Mouse (Mus musculus) CH12.LX (cell line): ENCODE measurements around the gene Fmnl1. TPM values are rescaled to one million over a fixed set of nuclear protein-coding genes. Genes with fewer than 3 reads are reported as not detected.

Experiments used
- DNase-seq: peaks from one replicate; pipeline ENCODE4 v3.0.0-alpha.2; 2013; ENCODE audit errors: extremely low read depth
- H3K27ac ChIP-seq: 2 replicates; pipeline ENCODE4 v1.5.1; 2012; ENCODE audit warnings: low read depth, mild to moderate bottlenecking, control low read depth, moderate library complexity; ENCODE audit not compliant: insufficient read depth
- H3K27me3 ChIP-seq: replicated peaks from 2 replicates; pipeline ENCODE3; 2012; ENCODE audit warnings: inconsistent platforms
- H3K36me3 ChIP-seq, 2 experiments: replicated peaks in 1 of 2; 2 replicates each; pipeline versions ENCODE3 to v1.6.1; 2012; ENCODE audit warnings: inconsistent platforms in 1 of 2, low read length in 1 of 2, mild to moderate bottlenecking in 1 of 2, mixed read lengths in 1 of 2, moderate library complexity in 1 of 2; ENCODE audit not compliant: control insufficient read depth in 1 of 2, insufficient read depth in 1 of 2
- H3K4me1 ChIP-seq, 2 experiments: 2 replicates each; pipeline ENCODE4 v1.6.1; 2012; ENCODE audit warnings: inconsistent platforms in 1 of 2, moderate library complexity in 1 of 2; ENCODE audit not compliant: insufficient read depth in 2 of 2, control insufficient read depth in 1 of 2
- H3K4me2 ChIP-seq: 2 replicates; pipeline ENCODE4 v1.6.1; 2012; ENCODE audit warnings: low read depth, mild to moderate bottlenecking, control low read depth; ENCODE audit not compliant: poor library complexity, insufficient read depth, severe bottlenecking
- H3K4me3 ChIP-seq, 3 experiments: fragments of 150-350 bp in 1 of 3; sonication (generic) in 1 of 3; replicated peaks in 1 of 3; 2 replicates each; pipeline versions ENCODE3 to v1.5.1; 2011 to 2012; ENCODE audit warnings: low read depth in 2 of 3, low read length in 2 of 3, mild to moderate bottlenecking in 2 of 3, moderate library complexity in 2 of 3, control low read depth in 1 of 3, improper control_type of control experiment in 1 of 3, inconsistent platforms in 1 of 3, mixed read lengths in 1 of 3; ENCODE audit not compliant: poor library complexity in 1 of 3
- H3K79me2 ChIP-seq: replicated peaks from 2 replicates; pipeline ENCODE4 v1.6.1; 2012; ENCODE audit warnings: mild to moderate bottlenecking, moderate library complexity; ENCODE audit not compliant: control insufficient read depth, poor library complexity, insufficient read depth, severe bottlenecking; ENCODE audit errors: extremely low read depth
- H3K9ac ChIP-seq: 2 replicates; pipeline ENCODE4 v1.6.1; 2012; ENCODE audit warnings: low read depth, mild to moderate bottlenecking, control low read depth, moderate library complexity; ENCODE audit not compliant: insufficient read depth
- H3K9me3 ChIP-seq: replicated peaks from 2 replicates; pipeline ENCODE3; 2012; ENCODE audit warnings: low read length, inconsistent platforms, mixed read lengths
- CHD1 ChIP-seq: IDR thresholded peaks from 2 replicates; pipeline ENCODE4 v1.6.1; 2012; ENCODE audit warnings: low read depth, low read length, improper control_type of control experiment, inconsistent platforms
- CHD2 ChIP-seq: IDR thresholded peaks from 2 replicates; pipeline ENCODE4 v1.6.1; 2011; ENCODE audit warnings: low read length, improper control_type of control experiment
- CTCF ChIP-seq, 2 experiments: IDR thresholded peaks in 1 of 2; conservative IDR thresholded peaks in 1 of 2; 2 replicates each; pipeline ENCODE4 v1.5.1; 2011 to 2012; ENCODE audit warnings: low read depth in 2 of 2, low read length in 2 of 2, improper control_type of control experiment in 1 of 2, inconsistent platforms in 1 of 2, mild to moderate bottlenecking in 1 of 2, moderate library complexity in 1 of 2
- ELF1 ChIP-seq: IDR thresholded peaks from 2 replicates; pipeline ENCODE4 v1.6.1; 2014; ENCODE audit warnings: low read depth, mild to moderate bottlenecking, inconsistent platforms, low read length, improper control_type of control experiment
- ETS1 ChIP-seq: conservative IDR thresholded peaks from 2 replicates; pipeline ENCODE4 v1.6.1; 2012; ENCODE audit warnings: low read depth, mild to moderate bottlenecking, inconsistent platforms, low read length, improper control_type of control experiment, moderate library complexity
- IRF4 ChIP-seq: IDR thresholded peaks from 2 replicates; pipeline ENCODE4 v1.6.1; 2014; ENCODE audit warnings: low read depth, mild to moderate bottlenecking, inconsistent platforms, low read length, improper control_type of control experiment
- KAT2A ChIP-seq: IDR thresholded peaks from 2 replicates; pipeline ENCODE4 v1.6.1; 2012; ENCODE audit warnings: low read length, improper control_type of control experiment, inconsistent platforms; ENCODE audit not compliant: insufficient replicate concordance
- MAX ChIP-seq: IDR thresholded peaks from 2 replicates; pipeline ENCODE4 v1.6.1; 2011; ENCODE audit warnings: low read length, improper control_type of control experiment
- MAZ ChIP-seq: IDR thresholded peaks from 2 replicates; pipeline ENCODE4 v1.6.1; 2012; ENCODE audit warnings: low read depth, mild to moderate bottlenecking, inconsistent platforms, low read length, improper control_type of control experiment, moderate library complexity
- NELFE ChIP-seq: IDR thresholded peaks from 2 replicates; pipeline ENCODE4 v1.6.1; 2011; ENCODE audit warnings: low read depth, low read length, improper control_type of control experiment
- POLR2A ChIP-seq: IDR thresholded peaks from 2 replicates; pipeline ENCODE4 v1.6.1; 2011; ENCODE audit warnings: low read depth, mild to moderate bottlenecking, improper control_type of control experiment, low read length
- POLR2AphosphoS2 ChIP-seq: IDR thresholded peaks from 2 replicates; pipeline ENCODE4 v1.6.1; 2011; ENCODE audit warnings: low read depth, low read length, improper control_type of control experiment
- RAD21 ChIP-seq: IDR thresholded peaks from 2 replicates; pipeline ENCODE4 v1.6.1; 2011; ENCODE audit warnings: low read depth, mild to moderate bottlenecking, low read length, improper control_type of control experiment, moderate library complexity
- SIN3A ChIP-seq: IDR thresholded peaks from 2 replicates; pipeline ENCODE4 v1.6.1; 2012; ENCODE audit warnings: low read length, improper control_type of control experiment, inconsistent platforms
- SMC3 ChIP-seq: IDR thresholded peaks from 2 replicates; pipeline ENCODE4 v1.6.1; 2011; ENCODE audit warnings: low read depth, low read length, improper control_type of control experiment
- TCF12 ChIP-seq: IDR thresholded peaks from 2 replicates; pipeline ENCODE4 v1.6.1; 2014; ENCODE audit warnings: low read depth, mild to moderate bottlenecking, inconsistent platforms, low read length, improper control_type of control experiment
- UBTF ChIP-seq: IDR thresholded peaks from 2 replicates; pipeline ENCODE4 v1.6.1; 2012; ENCODE audit warnings: low read depth, mild to moderate bottlenecking, inconsistent platforms, low read length, improper control_type of control experiment, moderate library complexity
- ZC3H11A ChIP-seq: IDR thresholded peaks from 2 replicates; pipeline ENCODE4 v1.6.1; 2012; ENCODE audit warnings: low read depth, mild to moderate bottlenecking, inconsistent platforms, low read length, improper control_type of control experiment
- ZMIZ1 ChIP-seq: IDR thresholded peaks from 2 replicates; pipeline ENCODE4 v1.6.1; 2012; ENCODE audit warnings: low read depth, mild to moderate bottlenecking, inconsistent platforms, low read length, improper control_type of control experiment
- dilution Hi-C: fragments of 300-500 bp; cut with MboI; formaldehyde crosslinking; loops from 2 replicates; pipeline ENCODE4 v1.14.3; 2020; ENCODE audit warnings: low sequenced_read_pairs; ENCODE audit not compliant: extremely low pct_unique_long_range_greater_than_20kb, extremely low pct_ligation_motif_present
- in situ Hi-C: fragments of 300-500 bp; cut with MboI; formaldehyde crosslinking; loops from 3 replicates; pipeline ENCODE4 v1.14.3; 2019; ENCODE audit warnings: low sequenced_read_pairs, low pct_ligation_motif_present, low pct_unique_long_range_greater_than_20kb, mixed read lengths
- polyA plus RNA-seq: library from polyadenylated mRNA; unstranded; fragments of >175 nt; gene quantifications from 2 replicates; pipeline ENCODE4 v1.2.1, GENCODE M21; 2012; ENCODE audit warnings: low read depth; ENCODE audit not compliant: insufficient read length
- total RNA-seq, 2 experiments: library from RNA; depleted of rRNA; stranded (reverse); fragments of 300-350 nt in 1 of 2; fragments of >200 nt in 1 of 2; gene quantifications; 2 replicates each; pipeline ENCODE4 v1.2.3; 2012 to 2014

Gene Fmnl1
- total and polyA plus RNA-seq, 3 experiments = 6.9 to 118 (median 35.0) TPM

DNA sequence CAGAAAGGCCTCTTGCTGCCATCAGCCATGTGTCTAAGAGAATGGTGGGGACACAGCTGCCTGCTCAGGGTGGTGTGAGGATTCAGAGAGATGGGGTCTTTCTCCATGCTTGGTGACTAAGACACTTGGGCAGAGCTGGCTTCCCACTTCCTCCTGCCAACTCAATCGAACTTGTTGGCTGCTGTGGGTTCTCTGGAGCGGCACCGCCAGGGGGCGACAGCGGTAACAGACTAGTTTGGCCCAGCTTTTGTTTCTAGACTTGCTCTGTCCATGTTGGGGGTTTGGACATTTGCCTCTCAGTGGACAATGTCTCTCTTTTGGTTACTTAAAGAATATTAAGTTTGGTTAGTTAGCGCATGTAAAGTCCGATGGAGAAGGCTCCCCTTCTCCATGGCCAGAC is 62.1 kb downstream of the Fmnl1 start:
- in situ Hi-C loops = no loop called here
- Histone ChIP-seq H3K4me1 (peaks cover 23 to 62% of the 10 kb centered on the region in 2 experiments), H3K4me3 (no peak overlapping the region), H3K9ac (no peak overlapping the region), H3K4me2 (no peak overlapping the region), H3K79me2 (no peaks in the 10 kb centered on the region), H3K36me3 (peaks cover 45 to 86% of the 10 kb centered on the region in 2 experiments), H3K27ac (no peak overlapping the region), H3K27me3 (no peaks in the 10 kb centered on the region), H3K9me3 (peaks cover 15% of the 10 kb centered on the region)
- dilution Hi-C loops = no loop called here
- peak; percentile 86 for DNase-seq
- TF ChIP-seq RAD21 (peak; percentile 90), SMC3 (peak; percentile 100), TCF12 (0 out of 2 replicates have a peak, but pooled peaks have one; percentile 33), UBTF (no peak), IRF4 (peak; percentile 80), CHD1 (no peak), ELF1 (peak; percentile 66), MAZ (peak; percentile 63; the same call in 1 of the 2 replicates), SIN3A (no peak), ZC3H11A (peak; percentile 86), KAT2A (no peak), POLR2A (0 out of 2 replicates have a peak, but pooled peaks have one; percentile 14), NELFE (peak; percentile 57; the same call in 1 of the 2 replicates), CTCF (conservative IDR thresholded peaks at IDR 0.05 in 1 of 2, IDR thresholded peaks at IDR 0.05 in 1 of 2; ENCODE audit: low read depth in 2 of 2, low read length in 2 of 2) (peak; percentile 92 to 99)

DNA sequence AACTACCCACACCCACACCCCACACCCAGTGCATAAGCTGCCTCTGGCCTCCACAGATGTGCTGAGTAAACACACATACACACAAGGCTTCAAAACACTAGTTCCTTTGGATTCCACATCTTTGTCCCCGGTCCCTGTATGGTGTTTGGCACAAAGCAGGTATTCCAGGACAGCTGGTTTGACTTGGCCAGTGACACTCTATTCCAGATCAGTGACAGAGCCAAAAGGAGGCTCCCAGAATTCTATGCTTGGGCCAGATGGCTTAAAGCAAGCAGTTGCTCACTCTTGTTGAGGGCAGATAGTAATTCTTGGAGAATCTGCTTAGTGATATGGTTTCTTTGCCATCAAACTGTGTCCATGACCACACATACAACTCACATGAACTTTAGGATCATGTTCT is 63.5 kb downstream of the Fmnl1 start:
- H3K27me3 ChIP-seq = no peaks in the 10 kb centered on the region
- no peak overlapping the region for H3K9ac ChIP-seq
- H3K36me3 ChIP-seq = peaks cover 49 to 89% of the 10 kb centered on the region in 2 experiments
- no peak overlapping the region for H3K27ac ChIP-seq
- dilution Hi-C loops (no loop called here), in situ Hi-C loops (no loop called here)
- peaks cover 26 to 71% of the 10 kb centered on the region in 2 experiments for H3K4me1 ChIP-seq
- peaks cover 20% of the 10 kb centered on the region for H3K9me3 ChIP-seq
- H3K79me2 ChIP-seq = no peaks in the 10 kb centered on the region
- no peak for DNase-seq
- no peak overlapping the region for H3K4me2 ChIP-seq
- no peak overlapping the region for H3K4me3 ChIP-seq
- TF ChIP-seq ETS1 (no peak), POLR2AphosphoS2 (no peak), POLR2A (no peak), ELF1 (no peak), CHD2 (no peak), ZMIZ1 (no peak), NELFE (no peak), MAX (no peak)
